Mouse (Mus musculus) bone marrow, adult 2 months (tissue): ENCODE data around the gene Olfr59. TPM values are rescaled to one million over a fixed set of nuclear protein-coding genes. Genes with fewer than 3 reads are reported as not detected.

Experiments used
- H3K27ac ChIP-seq: fragments of 200-500 bp; 2 replicates; pipeline ENCODE4 v1.5.1; 2012; ENCODE audit warnings: low read depth, mild to moderate bottlenecking, control low read depth, inconsistent platforms, low read length; ENCODE audit not compliant: control insufficient read depth, poor library complexity, insufficient read depth
- H3K4me1 ChIP-seq: fragments of 200-500 bp; 2 replicates; pipeline ENCODE4 v1.6.1; 2011; ENCODE audit warnings: low read length; ENCODE audit not compliant: control insufficient read depth, insufficient read depth
- H3K4me3 ChIP-seq: fragments of 200-500 bp; replicated peaks from 2 replicates; pipeline ENCODE3; 2011; ENCODE audit warnings: mild to moderate bottlenecking, low read depth, low read length, control low read depth; ENCODE audit not compliant: control insufficient read depth
- CTCF ChIP-seq: fragments of 200-500 bp; IDR thresholded peaks from 2 replicates; pipeline ENCODE4 v1.5.1; 2011; ENCODE audit warnings: low read length, control low read depth; ENCODE audit not compliant: control insufficient read depth, insufficient read depth
- POLR2A ChIP-seq: fragments of 200-500 bp; IDR thresholded peaks from 2 replicates; pipeline ENCODE4 v1.6.1; 2011; ENCODE audit warnings: low read depth, mild to moderate bottlenecking, control low read depth, low read length, borderline replicate concordance; ENCODE audit not compliant: control insufficient read depth
- WGBS: fragments of 180-500 bp; shearing (Covaris S2); methylation state at CpG from one replicate; pipeline ENCODE4 v1.1.7; 2018; 5-methylcytosine and 5-hydroxymethylcytosine counted together
- polyA plus RNA-seq: library from polyadenylated mRNA; stranded (reverse); fragments of >200 nt; gene quantifications from 2 replicates; pipeline ENCODE4 v1.2.4, GENCODE M21; 2011; ENCODE audit warnings: low replicate concordance; ENCODE audit not compliant: missing spikeins, insufficient read depth, insufficient read length

The Olfr59 gene
- polyA plus RNA-seq, result not detected in 2 replicates

GRCm38 (mm10) chr11:74283436-74283835 is at the start of gene Olfr59:
Olfr59 (plus strand) TSS chr11:74283736.
- TF ChIP-seq POLR2A, result no peak
- TF ChIP-seq CTCF, result no peak
- Histone ChIP-seq H3K4me1 (no peaks in the 10 kb centered on the region), H3K4me3 (no peak within 1 kb of the TSS), H3K27ac (no peak within 1 kb of the TSS)
- WGBS, result 55% methylated on average over 2 of the region's 2 CpGs

GRCm38 (mm10) chr11:74241201-74241600 is 42.3 kb upstream of the Olfr59 start:
- Histone ChIP-seq H3K27ac (no peak overlapping the region), H3K4me3 (no peak overlapping the region), H3K4me1 (no peaks in the 10 kb centered on the region)
- TF ChIP-seq CTCF (no peak), POLR2A (no peak)
- WGBS, result 86% methylated on average over 3 of the region's 3 CpGs

- WGBS, result 39% methylated on average over 2 of the region's 2 CpGs
- Histone ChIP-seq H3K4me3 (no peak within 1 kb of the TSS), H3K27ac (no peak within 1 kb of the TSS), H3K4me1 (no peaks in the 10 kb centered on the region)
- TF ChIP-seq CTCF (no peak), POLR2A (no peak)
These were observed 24.0 kb upstream of the Olfr59 start, which contains the start of gene Olfr406 for GRCm38 (mm10) chr11:74259508-74259907. Olfr406 (plus strand) TSS chr11:74259808.

- H3K4me1 ChIP-seq, result no peaks in the 10 kb centered on the region
- H3K27ac ChIP-seq, result no peak overlapping the region
- 51% methylated on average over 2 of the region's 2 CpGs for WGBS
- H3K4me3 ChIP-seq, result no peak overlapping the region
- TF ChIP-seq CTCF, result no peak
- TF ChIP-seq POLR2A, result no peak
These were observed 3.7 kb downstream of the Olfr59 start for GRCm38 (mm10) chr11:74287256-74287655.

GRCm38 (mm10) chr11:74326044-74326443 is 42.5 kb downstream of the Olfr59 start:
- WGBS, result 32% methylated on average over 2 of the region's 2 CpGs
- TF ChIP-seq POLR2A, result no peak
- H3K27ac ChIP-seq, result no peak overlapping the region
- no peak overlapping the region for H3K4me3 ChIP-seq
- no peaks in the 10 kb centered on the region for H3K4me1 ChIP-seq

GRCm38 (mm10) chr11:74328781-74329180 is 45.2 kb downstream of the Olfr59 start:
- Histone ChIP-seq H3K27ac (no peak overlapping the region), H3K4me3 (no peak overlapping the region), H3K4me1 (no peaks in the 10 kb centered on the region)
- TF ChIP-seq POLR2A, result no peak
- TF ChIP-seq CTCF, result no peak

GRCm38 (mm10) chr11:74337931-74338330 is 54.4 kb downstream of the Olfr59 start, which contains the start of gene Olfr410:
Olfr410 (minus strand) TSS chr11:74338031.
- TF ChIP-seq POLR2A (no peak), CTCF (no peak)
- H3K4me3 ChIP-seq, result no peak within 1 kb of the TSS

More at GRCm38 (mm10) chr11:74337931-74338330, 54.4 kb downstream of the Olfr59 start, which contains the start of gene Olfr410:
- H3K4me1 ChIP-seq, result no peaks in the 10 kb centered on the region
- 64% methylated on average over 6 of the region's 6 CpGs for WGBS
- H3K27ac ChIP-seq, result no peak within 1 kb of the TSS

Other genes starting within 250 kb of the Olfr59 start
- gene Olfr139, start 227.2 kb upstream of the Olfr59 start, polyA plus RNA-seq, result not detected in 2 replicates
- not detected in 2 replicates for gene Olfr399, start 227.1 kb upstream of the Olfr59 start, polyA plus RNA-seq
- gene Zfp616, start 213.8 kb upstream of the Olfr59 start, polyA plus RNA-seq, result not detected in 2 replicates
- gene Olfr401, start 170.0 kb upstream of the Olfr59 start, polyA plus RNA-seq, result not detected in 2 replicates
- gene Olfr402, start 130.2 kb upstream of the Olfr59 start, polyA plus RNA-seq, result not detected in 2 replicates
- gene Olfr403, start 97.5 kb upstream of the Olfr59 start, polyA plus RNA-seq, result not detected in 2 replicates
- not detected in 2 replicates for gene Olfr43, start 72.4 kb upstream of the Olfr59 start, polyA plus RNA-seq
- gene Olfr406, start 23.9 kb upstream of the Olfr59 start, polyA plus RNA-seq, result not detected in 2 replicates
- gene Olfr410, start 54.3 kb downstream of the Olfr59 start, polyA plus RNA-seq, result not detected in 2 replicates
- gene Olfr411, start 68.9 kb downstream of the Olfr59 start, polyA plus RNA-seq, result not detected in 2 replicates
- gene Olfr412, start 78.3 kb downstream of the Olfr59 start, polyA plus RNA-seq, result not detected in 2 replicates